Comparison of ENCODE assay signal across 14 mouse cellular contexts in the genomic region with DNA sequence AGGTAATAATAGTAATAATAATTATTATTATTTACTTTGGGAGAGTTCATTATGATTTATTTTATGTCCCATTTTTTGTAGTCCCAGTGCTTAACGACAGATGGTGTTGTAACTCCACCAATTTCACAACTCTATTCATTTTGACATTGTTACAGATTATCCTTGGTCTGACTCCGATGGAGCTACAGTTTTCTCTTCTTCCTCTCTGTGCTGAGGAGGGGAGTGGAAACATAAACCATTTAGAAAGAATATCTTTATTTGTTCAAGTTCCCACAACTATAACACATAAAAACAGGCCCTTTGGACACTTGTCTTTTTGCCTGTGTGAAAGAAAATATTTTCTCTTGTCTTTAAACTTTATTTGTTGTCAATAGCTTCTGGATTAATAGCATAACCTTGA. TPM values are rescaled to one million over a fixed set of nuclear protein-coding genes. Genes with fewer than 3 reads are reported as not detected.
DNase-seq lines count a peak whose midpoint lies in the region; ATAC-seq and TF ChIP-seq lines count a peak whose summit lies in the region.
"Had no signal": no experiment of that assay in that cellular context is flagged by ENCODE, and none has a peak within 500 bp of the region (broad histone marks: within the 10 kb centered on the region; RNA-seq: fewer than 3 reads in every experiment).

No protein-coding gene starts in this region.

- H3K4me2 ChIP-seq in forebrain, postnatal 0 days (ENCODE audit: low read depth) = no peak overlapping the region
- H3K4me2 ChIP-seq in kidney, embryonic 15.5 days = no peak overlapping the region

- peak; percentile 70 for TF ChIP-seq CTCF in forebrain, postnatal 0 days (IDR thresholded peaks at IDR 0.05; ENCODE audit: low read depth)
- TF ChIP-seq CTCF in left cerebral cortex, adult 2 months (IDR thresholded peaks at IDR 0.05) = peak; percentile 64
- no peak for TF ChIP-seq CTCF in kidney, adult 2 months (conservative IDR thresholded peaks at IDR 0.05; ENCODE audit: insufficient read depth, insufficient read length, low read depth, low read length)

- H3K4me1 ChIP-seq in forebrain, postnatal 0 days (ENCODE audit: insufficient read depth) = peaks cover 4% of the 10 kb centered on the region; the same call in 1 of the 2 replicates
- peaks cover 43% of the 10 kb centered on the region for H3K4me1 ChIP-seq in forebrain, embryonic 10.5 days
- no peaks in the 10 kb centered on the region for H3K4me1 ChIP-seq in kidney, adult 2 months (ENCODE audit: control insufficient read depth, insufficient read depth, low read length)
- peaks cover 31% of the 10 kb centered on the region for H3K4me1 ChIP-seq in kidney, embryonic 15.5 days

- H3K4me3 ChIP-seq in forebrain, postnatal 0 days (ENCODE audit: low read depth, low read length) = no peak overlapping the region
- H3K4me3 ChIP-seq in forebrain, embryonic 10.5 days = no peak overlapping the region
- H3K4me3 ChIP-seq in left cerebral cortex, adult 2 months = no peak overlapping the region
- H3K4me3 ChIP-seq in kidney, adult 2 months (ENCODE audit: insufficient read depth, low read depth, low read length) = no peak overlapping the region
- H3K4me3 ChIP-seq in kidney, embryonic 15.5 days (replicated peaks) = no peak overlapping the region

- no peak for ATAC-seq in forebrain, postnatal 0 days
- 0 out of 2 replicates have a peak, but pooled peaks have one; percentile 19 for ATAC-seq in common myeloid progenitor, adult 5-6 weeks (replicated peaks; ENCODE audit: low read depth, poor library complexity, severe bottlenecking)
- ATAC-seq in kidney, embryonic 15.5 days (replicated peaks; ENCODE audit: low FRiP score) = no peak

- no peak for TF ChIP-seq POLR2A in kidney, adult 2 months (IDR thresholded peaks at IDR 0.05; ENCODE audit: low read depth, low read length)

- WGBS in forebrain, postnatal 0 days = 5% methylated on average over 2 of the region's 2 CpGs
- 6% methylated on average over 2 of the region's 2 CpGs for WGBS in forebrain, embryonic 10.5 days
- 4% methylated on average over 2 of the region's 2 CpGs for WGBS in kidney, adult 2 months
- 5% methylated on average over 2 of the region's 2 CpGs for WGBS in kidney, embryonic 15.5 days

- intact Hi-C loops in left cerebral cortex, adult 2 months (cut with DNase I) = loop anchor here (2.0 to 10.0 kb wide), 6 partner anchors 270 to 1900 kb away; no protein-coding TSS in a partner anchor
- intact Hi-C loops in left cerebral cortex, postnatal 4 days (cut with DNase I) = loop anchor here (5.0 to 10.0 kb wide), 4 partner anchors 288 to 1900 kb away; no protein-coding TSS in a partner anchor

- DNase-seq in forebrain, postnatal 0 days = peak; percentile 69
- no peak for DNase-seq in forebrain, embryonic 10.5 days (ENCODE audit: extremely low spot score, low spot score)
- no peak for DNase-seq in left cerebral cortex, adult 2 months (ENCODE audit: extremely low spot score in 1 of 2, low spot score in 2 of 2)
- no peak for DNase-seq in left cerebral cortex, postnatal 4 days
- peak; percentile 2 for DNase-seq in lung, postnatal 14 days
- no peak for DNase-seq in kidney, adult 2 months
- DNase-seq: cerebellum, adult 11-12 months; gastrocnemius, postnatal 14 days; kidney, postnatal 4 days; thymus, postnatal 14 days had no signal

- no peaks in the 10 kb centered on the region for H3K27me3 ChIP-seq in forebrain, postnatal 0 days (ENCODE audit: insufficient read depth, low read length)
- 0 out of 2 replicates have a peak, but pooled peaks cover 12% of the 10 kb centered on the region for H3K27me3 ChIP-seq in forebrain, embryonic 10.5 days (ENCODE audit: poor library complexity, severe bottlenecking)
- H3K27me3 ChIP-seq in kidney, adult 2 months (replicated peaks; ENCODE audit: control insufficient read depth, insufficient read depth, low read length) = peaks cover 4% of the 10 kb centered on the region; the same call in 1 of the 2 replicates
- peaks cover 39% of the 10 kb centered on the region for H3K27me3 ChIP-seq in kidney, embryonic 15.5 days

- H3K9me3 ChIP-seq in forebrain, postnatal 0 days (ENCODE audit: low read length) = no peaks in the 10 kb centered on the region
- no peaks in the 10 kb centered on the region for H3K9me3 ChIP-seq in forebrain, embryonic 10.5 days
- H3K9me3 ChIP-seq in kidney, embryonic 15.5 days (replicated peaks) = no peaks in the 10 kb centered on the region
- H3K9me3 ChIP-seq: hindbrain, embryonic 13.5 days had no signal

- no peak overlapping the region for H3K27ac ChIP-seq in forebrain, postnatal 0 days (ENCODE audit: low read depth, low read length)
- H3K27ac ChIP-seq in forebrain, embryonic 10.5 days = no peak overlapping the region
- no peak overlapping the region for H3K27ac ChIP-seq in left cerebral cortex, adult 2 months
- H3K27ac ChIP-seq in kidney, adult 2 months (ENCODE audit: insufficient read depth, low read depth, low read length) = no peak overlapping the region
- no peak overlapping the region for H3K27ac ChIP-seq in kidney, embryonic 15.5 days
- H3K27ac ChIP-seq: hindbrain, embryonic 13.5 days; macrophage had no signal

- no peak overlapping the region for H3K9ac ChIP-seq in forebrain, postnatal 0 days
- no peak overlapping the region for H3K9ac ChIP-seq in kidney, embryonic 15.5 days
- H3K9ac ChIP-seq: hindbrain, embryonic 13.5 days had no signal

- H3K36me3 ChIP-seq in forebrain, postnatal 0 days (ENCODE audit: insufficient read depth) = no peaks in the 10 kb centered on the region
- no peaks in the 10 kb centered on the region for H3K36me3 ChIP-seq in forebrain, embryonic 10.5 days (replicated peaks)
- no peaks in the 10 kb centered on the region for H3K36me3 ChIP-seq in kidney, adult 2 months (ENCODE audit: control insufficient read depth, insufficient read depth, low read length)
- H3K36me3 ChIP-seq in kidney, embryonic 15.5 days = no peaks in the 10 kb centered on the region
- H3K36me3 ChIP-seq: hindbrain, embryonic 13.5 days had no signal

RNA-seq across cellular contexts. Expression of gene Foxp2, which starts 4.1 kb away (rescaled TPM):
- 39.6 and 50.8 TPM in 2 replicates for total RNA-seq in forebrain, postnatal 0 days (2014; rRNA removed)
- polyA plus RNA-seq in forebrain, postnatal 0 days (2015; fragmentation: Nextera tagmentation; extraction: Ambion mirVana) = 18.3 and 37.2 TPM in 2 replicates
- 18.2 and 19.0 TPM in 2 replicates for polyA plus RNA-seq in forebrain, embryonic 10.5 days (2016; fragmentation: Nextera tagmentation; extraction: Ambion mirVana)
- total RNA-seq in left cerebral cortex, adult 2 months (2021) = 10 to 100 TPM in 1 of 2 experiments, 1 to 10 TPM in 1; 7.3 to 11.2 TPM
- 10 to 100 TPM; 26.1 to 31.3 TPM for total RNA-seq in left cerebral cortex, postnatal 4 days (2021)
- total RNA-seq in common myeloid progenitor, adult 5-6 weeks (2017) = not detected in 2 replicates
- 0.69 and 0.86 TPM in 2 replicates for polyA plus RNA-seq in kidney, adult 2 months (2012; rRNA removed)
- 6.4 and 8.3 TPM in 2 replicates for polyA plus RNA-seq in kidney, embryonic 15.5 days (2015; fragmentation: Nextera tagmentation; extraction: Ambion mirVana)
- polyA plus RNA-seq: macrophage had no signal

Comparison
In these comparisons a context has a peak if more than half of its experiments do, and no peak if none do; other contexts are left out.
1. DNase-seq: peak in forebrain, postnatal 0 days (single experiment) and lung, postnatal 14 days (single experiment); none in forebrain, embryonic 10.5 days (single experiment), left cerebral cortex, adult 2 months (0 of 2), left cerebral cortex, postnatal 4 days (single experiment) and kidney, adult 2 months (single experiment).